Mouse (Mus musculus): ENCODE results near the gene Itga8.

Itga8 gene

GRCm38 (mm10) chr2:12294060-12294459, 7.7 kb downstream of the Itga8 start:
- DNase-seq (ENCODE audit: low spot score in 2 of 2), result no peak

- DNase-seq (ENCODE audit: low spot score in 2 of 2), result no peak
Observed at GRCm38 (mm10) chr2:12293458-12293857, 8.3 kb downstream of the Itga8 start.

- DNase-seq (ENCODE audit: low spot score in 2 of 2), result no peak
Observed at GRCm38 (mm10) chr2:12292023-12292820, 9.5 kb downstream of the Itga8 start.

- DNase-seq (ENCODE audit: low spot score in 2 of 2), result no peak
Observed at GRCm38 (mm10) chr2:12290235-12290634, 11.5 kb downstream of the Itga8 start.

- no peak for DNase-seq (ENCODE audit: low spot score in 2 of 2)
Observed at GRCm38 (mm10) chr2:12287831-12288230, 13.9 kb downstream of the Itga8 start.

GRCm38 (mm10) chr2:12280664-12281063, 21.1 kb downstream of the Itga8 start:
- DNase-seq (ENCODE audit: low spot score in 2 of 2), result no peak

GRCm38 (mm10) chr2:12279070-12279612, 22.6 kb downstream of the Itga8 start:
- DNase-seq (ENCODE audit: low spot score in 2 of 2), result no peak

GRCm38 (mm10) chr2:12256635-12257317, 44.9 kb downstream of the Itga8 start:
- DNase-seq (ENCODE audit: low spot score in 2 of 2), result no peak

- DNase-seq (ENCODE audit: low spot score in 2 of 2), result no peak
Observed at GRCm38 (mm10) chr2:12255901-12256300, 45.8 kb downstream of the Itga8 start.

GRCm38 (mm10) chr2:12235345-12235744, 66.4 kb downstream of the Itga8 start:
- DNase-seq (ENCODE audit: low spot score in 2 of 2), result no peak

GRCm38 (mm10) chr2:12229721-12230120, 72.0 kb downstream of the Itga8 start:
- DNase-seq (ENCODE audit: low spot score in 2 of 2), result no peak

- no peak for DNase-seq (ENCODE audit: low spot score in 2 of 2)
Observed at GRCm38 (mm10) chr2:12228335-12228734, 73.4 kb downstream of the Itga8 start.

- no peak for DNase-seq (ENCODE audit: low spot score in 2 of 2)
Observed at GRCm38 (mm10) chr2:12227243-12227642, 74.5 kb downstream of the Itga8 start.

- no peak for DNase-seq (ENCODE audit: low spot score in 2 of 2)
Observed at GRCm38 (mm10) chr2:12226367-12226766, 75.4 kb downstream of the Itga8 start.

GRCm38 (mm10) chr2:12221671-12222070, 80.1 kb downstream of the Itga8 start:
- peak in 1 of 2 experiments; percentile 24 for DNase-seq (ENCODE audit: low spot score in 2 of 2)

- DNase-seq (ENCODE audit: low spot score in 2 of 2), result no peak
Observed at GRCm38 (mm10) chr2:12213464-12213790, 88.3 kb downstream of the Itga8 start.

GRCm38 (mm10) chr2:12212662-12213463, 88.9 kb downstream of the Itga8 start:
- no peak for DNase-seq (ENCODE audit: low spot score in 2 of 2)

GRCm38 (mm10) chr2:12208142-12208541, 93.6 kb downstream of the Itga8 start:
- no peak for DNase-seq (ENCODE audit: low spot score in 2 of 2)

GRCm38 (mm10) chr2:12206353-12206752, 95.4 kb downstream of the Itga8 start:
- DNase-seq (ENCODE audit: low spot score in 2 of 2), result no peak

GRCm38 (mm10) chr2:12205875-12206274, 95.8 kb downstream of the Itga8 start:
- no peak for DNase-seq (ENCODE audit: low spot score in 2 of 2)

GRCm38 (mm10) chr2:12203231-12203630, 98.5 kb downstream of the Itga8 start:
- no peak for DNase-seq (ENCODE audit: low spot score in 2 of 2)

- DNase-seq (ENCODE audit: low spot score in 2 of 2), result no peak
Observed at GRCm38 (mm10) chr2:12198699-12199098, 103.0 kb downstream of the Itga8 start.
